Mouse (Mus musculus) forebrain, embryonic 11.5 days (tissue): ENCODE results near the gene Hdgfl1. TPM values are rescaled to one million over a fixed set of nuclear protein-coding genes. Genes with fewer than 3 reads are reported as not detected.

Source experiments
- ATAC-seq: fragments of 200-750 bp; cut with Nextera tagmentation; replicated peaks from 2 replicates; pipeline ENCODE4 v1.8.0; 2017; ENCODE audit warnings: moderate TSS enrichment; ENCODE audit not compliant: low FRiP score
- DNase-seq: peaks from one replicate; pipeline ENCODE4 v3.0.0-alpha.2; 2017; ENCODE audit warnings: low spot score
- H3K27ac ChIP-seq: fragments of 300-500 bp; sonication (generic); 2 replicates; pipeline ENCODE4 v1.5.1; 2014; ENCODE audit warnings: low read depth, low read length
- H3K27me3 ChIP-seq: fragments of 300-500 bp; sonication (generic); 2 replicates; pipeline ENCODE4 v1.6.1; 2014; ENCODE audit warnings: mild to moderate bottlenecking, low read length, mixed read lengths; ENCODE audit not compliant: control insufficient read depth, insufficient read depth
- H3K36me3 ChIP-seq: fragments of 300-500 bp; sonication (generic); 2 replicates; pipeline ENCODE4 v1.6.1; 2014; ENCODE audit warnings: mild to moderate bottlenecking, low read length, moderate library complexity, mixed read lengths; ENCODE audit not compliant: control insufficient read depth, insufficient read depth
- H3K4me1 ChIP-seq: fragments of 300-500 bp; sonication (generic); replicated peaks from 2 replicates; pipeline ENCODE4 v1.6.1; 2014; ENCODE audit warnings: low read length, mixed read lengths; ENCODE audit not compliant: control insufficient read depth, insufficient read depth
- H3K4me2 ChIP-seq: fragments of 300-500 bp; sonication (generic); 2 replicates; pipeline ENCODE4 v1.6.1; 2014; ENCODE audit warnings: low read depth, mild to moderate bottlenecking, low read length, moderate library complexity, mixed read lengths; ENCODE audit not compliant: severe bottlenecking
- H3K4me3 ChIP-seq: fragments of 300-500 bp; sonication (generic); 2 replicates; pipeline ENCODE4 v1.5.1; 2014; ENCODE audit warnings: low read depth, low read length
- H3K9ac ChIP-seq: fragments of 300-500 bp; sonication (generic); 2 replicates; pipeline ENCODE4 v1.6.1; 2014; ENCODE audit warnings: low read length
- H3K9me3 ChIP-seq: fragments of 300-500 bp; sonication (generic); 2 replicates; pipeline ENCODE4 v1.6.1; 2016; ENCODE audit warnings: low read length, mixed read lengths; ENCODE audit not compliant: control insufficient read depth
- WGBS: fragments of 180-500 bp; shearing (Covaris S2); extraction: QIAGEN DNeasy Blood & Tissue Kit; methylation state at CpG from one replicate; pipeline ENCODE4 v1.1.7; 2014; 5-methylcytosine and 5-hydroxymethylcytosine counted together
- polyA plus RNA-seq: library from polyadenylated mRNA; unstranded; fragments of >200 nt; fragmentation: Nextera tagmentation; extraction: Ambion mirVana; gene quantifications from 2 replicates; pipeline ENCODE4 v1.2.1, GENCODE M21; 2014

Gene Hdgfl1
- not detected in 2 replicates for polyA plus RNA-seq

DNA sequence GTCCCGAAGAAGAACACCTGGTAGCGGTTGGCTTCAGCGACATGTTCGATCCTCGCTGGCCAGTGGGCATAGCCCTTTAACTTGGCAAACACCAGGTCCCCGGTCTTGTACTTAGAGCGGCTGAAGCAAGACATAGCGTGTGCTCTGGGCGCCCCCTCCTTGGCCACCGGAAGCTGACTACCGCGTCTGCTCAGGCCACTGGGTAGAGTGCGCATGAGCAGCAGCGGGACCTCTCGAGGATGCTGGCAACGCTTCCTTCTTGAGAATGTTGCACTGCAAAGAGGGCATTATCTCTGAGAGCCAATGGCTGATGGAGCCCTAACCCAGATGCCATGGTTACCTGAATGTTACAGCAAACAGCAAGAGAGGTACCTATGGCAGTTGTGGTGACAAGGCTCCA, at the start of gene Hdgfl1:
Hdgfl1 (minus strand) TSS at position 211 of the 400 bp plus-strand sequence.
- no peak within 1 kb of the TSS for H3K4me3 ChIP-seq
- DNase-seq: no peak
- H3K27me3 ChIP-seq: no peaks in the 10 kb centered on the region
- WGBS: 94% methylated on average over 16 of the region's 16 CpGs
- ATAC-seq: no peak
- H3K27ac ChIP-seq: no peak within 1 kb of the TSS
- H3K4me2 ChIP-seq: no peak within 1 kb of the TSS
- no peaks in the 10 kb centered on the region for H3K36me3 ChIP-seq
- no peak within 1 kb of the TSS for H3K9ac ChIP-seq
- no peaks in the 10 kb centered on the region for H3K4me1 ChIP-seq
- H3K9me3 ChIP-seq: no peaks in the 10 kb centered on the region

DNA sequence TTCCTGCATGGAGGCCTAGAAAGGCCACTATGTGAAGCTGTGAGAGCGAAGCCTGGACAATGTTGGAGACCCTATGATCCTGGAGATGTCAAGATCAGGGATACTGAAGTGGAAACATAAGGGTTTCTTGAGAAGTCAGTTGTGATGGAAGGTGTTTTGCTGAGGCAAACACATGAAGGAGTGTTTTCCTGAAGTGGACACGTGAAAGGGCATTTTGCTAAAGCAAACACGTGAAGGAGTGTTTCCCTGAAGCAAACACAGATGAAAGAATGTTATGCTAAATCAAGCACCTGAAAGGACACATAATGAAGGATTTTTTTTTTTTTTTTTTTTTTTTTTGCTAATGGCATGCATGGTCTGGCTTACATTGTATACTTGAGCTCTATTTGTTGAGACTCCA, 25.5 kb upstream of the Hdgfl1 start:
- Histone ChIP-seq H3K4me3 (no peak overlapping the region), H3K9me3 (no peaks in the 10 kb centered on the region), H3K27ac (no peak overlapping the region), H3K9ac (no peak overlapping the region), H3K36me3 (no peaks in the 10 kb centered on the region), H3K4me2 (no peak overlapping the region), H3K27me3 (no peaks in the 10 kb centered on the region), H3K4me1 (no peaks in the 10 kb centered on the region)
- ATAC-seq (no peak), DNase-seq (no peak)
- 87% methylated on average over 3 of the region's 3 CpGs for WGBS

- Histone ChIP-seq H3K4me3 (no peak overlapping the region), H3K9me3 (no peaks in the 10 kb centered on the region), H3K9ac (no peak overlapping the region), H3K4me2 (no peak overlapping the region), H3K27me3 (no peaks in the 10 kb centered on the region), H3K27ac (no peak overlapping the region), H3K4me1 (no peaks in the 10 kb centered on the region), H3K36me3 (no peaks in the 10 kb centered on the region)
- ATAC-seq (no peak), DNase-seq (no peak)
- WGBS: 95% methylated on average over 15 of the region's 15 CpGs
These were observed 541 bp downstream of the Hdgfl1 start for GRCm38 (mm10) chr13:26769424-26769823.

GRCm38 (mm10) chr13:26761966-26762803, 7.8 kb downstream of the Hdgfl1 start:
- Histone ChIP-seq H3K4me1 (no peaks in the 10 kb centered on the region), H3K27me3 (no peaks in the 10 kb centered on the region), H3K27ac (no peak overlapping the region), H3K9ac (no peak overlapping the region), H3K4me2 (no peak overlapping the region), H3K36me3 (no peaks in the 10 kb centered on the region), H3K9me3 (no peaks in the 10 kb centered on the region), H3K4me3 (no peak overlapping the region)
- WGBS: 56% methylated on average over 12 of the region's 12 CpGs
- ATAC-seq: 0 out of 2 replicates have a peak, but pooled peaks have one; percentile 39
- DNase-seq: no peak

- no peak overlapping the region for H3K27ac ChIP-seq
- H3K4me3 ChIP-seq: no peak overlapping the region
- H3K36me3 ChIP-seq: no peaks in the 10 kb centered on the region
- no peak overlapping the region for H3K4me2 ChIP-seq
- no peaks in the 10 kb centered on the region for H3K9me3 ChIP-seq
- H3K4me1 ChIP-seq: no peaks in the 10 kb centered on the region
- no peak for DNase-seq
- no peaks in the 10 kb centered on the region for H3K27me3 ChIP-seq
- H3K9ac ChIP-seq: no peak overlapping the region
- no peak for ATAC-seq
These were observed 17.1 kb downstream of the Hdgfl1 start for GRCm38 (mm10) chr13:26752863-26753262.

- no peak overlapping the region for H3K27ac ChIP-seq
- ATAC-seq (no peak), DNase-seq (no peak)
- H3K4me1 ChIP-seq: no peaks in the 10 kb centered on the region
- H3K4me3 ChIP-seq: no peak overlapping the region
- no peaks in the 10 kb centered on the region for H3K9me3 ChIP-seq
- no peak overlapping the region for H3K9ac ChIP-seq
- H3K4me2 ChIP-seq: no peak overlapping the region
- H3K36me3 ChIP-seq: no peaks in the 10 kb centered on the region
- WGBS: 84% methylated on average over 1 of the region's 1 CpGs
- H3K27me3 ChIP-seq: no peaks in the 10 kb centered on the region
These were observed 17.6 kb downstream of the Hdgfl1 start for GRCm38 (mm10) chr13:26752414-26752813.

DNA sequence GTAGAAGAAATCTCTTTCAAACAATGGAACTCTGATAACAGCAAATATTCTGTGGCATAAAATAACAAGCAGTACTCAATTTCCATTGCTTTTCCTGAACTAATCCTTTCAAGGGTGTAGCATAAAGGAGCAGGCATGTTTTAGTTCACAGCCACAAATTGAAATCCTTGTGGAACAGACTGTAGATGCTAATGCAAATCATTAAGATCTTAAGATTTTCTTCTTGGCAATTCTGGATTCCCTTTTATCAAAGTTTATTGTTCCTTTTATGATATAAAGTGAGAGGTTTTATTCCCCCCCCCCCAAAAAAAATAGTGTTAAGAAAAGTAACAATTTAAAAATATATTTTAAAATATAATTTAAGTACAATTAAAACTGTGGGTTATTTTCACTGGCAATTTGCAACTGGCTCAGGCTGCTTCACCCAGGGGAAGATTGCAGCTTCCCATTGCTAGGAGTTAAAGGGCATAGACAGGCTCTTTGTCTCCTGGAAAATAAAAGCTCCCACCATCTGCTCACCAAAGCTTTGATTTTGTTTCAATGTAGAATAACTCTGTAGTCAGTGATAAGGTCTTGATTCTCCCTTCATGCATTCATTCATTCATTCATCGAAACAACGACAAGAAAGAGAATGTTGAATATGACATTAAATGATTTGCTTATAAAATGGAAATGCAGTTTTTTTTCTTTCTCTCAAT, 24.1 kb downstream of the Hdgfl1 start:
- H3K27me3 ChIP-seq: no peaks in the 10 kb centered on the region
- ATAC-seq (peak; percentile 83), DNase-seq (no peak)
- peak overlapping the region; percentile 32; the same call in 1 of the 2 replicates for H3K27ac ChIP-seq
- H3K9me3 ChIP-seq: no peaks in the 10 kb centered on the region
- no peaks in the 10 kb centered on the region for H3K4me1 ChIP-seq
- no peak overlapping the region for H3K9ac ChIP-seq
- 45% methylated on average over 2 of the region's 2 CpGs for WGBS
- no peaks in the 10 kb centered on the region for H3K36me3 ChIP-seq
- no peak overlapping the region for H3K4me3 ChIP-seq
- H3K4me2 ChIP-seq: no peak overlapping the region

GRCm38 (mm10) chr13:26745059-26745759, 24.8 kb downstream of the Hdgfl1 start:
- DNase-seq (no peak), ATAC-seq (peak; percentile 32; the same call in 1 of the 2 replicates)
- Histone ChIP-seq H3K4me1 (no peaks in the 10 kb centered on the region), H3K4me3 (no peak overlapping the region), H3K36me3 (no peaks in the 10 kb centered on the region), H3K4me2 (no peak overlapping the region), H3K9me3 (no peaks in the 10 kb centered on the region), H3K27ac (peak overlapping the region; percentile 32; the same call in 1 of the 2 replicates), H3K27me3 (no peaks in the 10 kb centered on the region), H3K9ac (no peak overlapping the region)
- WGBS: 62% methylated on average over 5 of the region's 5 CpGs
